Mouse (Mus musculus) ES-E14 (cell line): ENCODE results near the gene Zfp704.

Source experiments
- CHD2 ChIP-seq: IDR thresholded peaks from 2 replicates; pipeline ENCODE4 v1.6.1; 2014; ENCODE audit warnings: mild to moderate bottlenecking, low read depth, low read length, inconsistent platforms
- HCFC1 ChIP-seq: IDR thresholded peaks from 2 replicates; pipeline ENCODE4 v1.6.1; 2012; ENCODE audit warnings: low read length, inconsistent platforms, borderline replicate concordance; ENCODE audit not compliant: insufficient read depth
- MAFK ChIP-seq: IDR thresholded peaks from 2 replicates; pipeline ENCODE4 v1.6.1; 2014; ENCODE audit warnings: mild to moderate bottlenecking, low read depth, low read length, inconsistent platforms; ENCODE audit not compliant: insufficient read depth
- ZC3H11A ChIP-seq: IDR thresholded peaks from 2 replicates; pipeline ENCODE4 v1.6.1; 2012; ENCODE audit warnings: low read depth, mild to moderate bottlenecking, inconsistent platforms, low read length, borderline replicate concordance

DNA sequence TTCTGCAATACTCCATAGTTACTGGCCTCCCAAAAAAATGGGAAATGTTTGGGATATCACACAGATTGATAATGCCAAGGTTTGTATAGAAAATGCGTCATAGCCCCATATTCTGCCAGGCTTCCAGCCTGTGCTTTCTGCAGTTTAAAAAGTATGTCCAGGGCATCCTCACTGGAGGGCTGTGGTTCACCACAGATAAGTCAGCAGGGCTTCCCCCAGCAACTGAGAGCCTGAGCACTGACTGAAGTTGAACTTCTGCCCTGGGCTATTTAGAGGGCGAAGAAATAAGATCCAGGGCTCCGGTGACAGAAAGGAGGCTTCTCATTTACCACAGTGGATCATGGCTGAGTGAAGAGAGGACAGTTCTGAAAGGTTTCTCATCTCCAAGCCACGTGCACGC is 16.3 kb upstream of the Zfp704 start:
- TF ChIP-seq CHD2: no peak
- no peak for TF ChIP-seq MAFK
- no peak for TF ChIP-seq ZC3H11A
- TF ChIP-seq HCFC1: no peak
